Mouse (Mus musculus): ENCODE measurements around the gene Gls2.
A peak's percentile ranks its signal among the peaks of the same experiment; 100 is the strongest.
"Not testable (repeated sequence)": the region's sequence is repeated elsewhere in the genome, so short reads cannot be mapped to it uniquely, and the experiment has no call there.

The Gls2 gene

GRCm38 (mm10) chr10:128194024-128194550 lies at the start of gene Gls2:
TSS of gene Gls2 (plus strand) at chr10:128194457.
- DNase-seq (ENCODE audit: low spot score in 2 of 2) = peak; percentile 95 to 98

DNA sequence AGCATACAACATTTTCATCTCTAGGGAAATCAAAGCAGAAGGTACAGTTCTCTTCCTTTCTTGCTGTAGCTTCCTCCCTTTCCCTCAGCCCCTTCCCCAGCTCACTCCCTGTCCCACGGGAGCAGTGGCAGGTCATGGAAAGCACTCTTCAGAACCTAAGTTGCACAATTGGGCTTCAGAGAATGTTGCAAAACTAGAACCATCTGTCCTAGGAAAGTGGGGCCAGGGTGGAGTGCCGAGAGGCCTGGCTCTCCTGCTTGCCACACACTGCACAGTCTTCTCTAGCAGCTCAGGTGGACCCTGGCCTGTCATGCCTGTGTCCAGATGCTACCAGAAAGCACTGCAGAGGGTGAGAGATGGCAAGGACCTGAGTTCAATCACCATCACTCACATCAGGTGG lies 49.3 kb upstream of the Gls2 start:
- no peak for DNase-seq (ENCODE audit: low spot score in 2 of 2)

DNA sequence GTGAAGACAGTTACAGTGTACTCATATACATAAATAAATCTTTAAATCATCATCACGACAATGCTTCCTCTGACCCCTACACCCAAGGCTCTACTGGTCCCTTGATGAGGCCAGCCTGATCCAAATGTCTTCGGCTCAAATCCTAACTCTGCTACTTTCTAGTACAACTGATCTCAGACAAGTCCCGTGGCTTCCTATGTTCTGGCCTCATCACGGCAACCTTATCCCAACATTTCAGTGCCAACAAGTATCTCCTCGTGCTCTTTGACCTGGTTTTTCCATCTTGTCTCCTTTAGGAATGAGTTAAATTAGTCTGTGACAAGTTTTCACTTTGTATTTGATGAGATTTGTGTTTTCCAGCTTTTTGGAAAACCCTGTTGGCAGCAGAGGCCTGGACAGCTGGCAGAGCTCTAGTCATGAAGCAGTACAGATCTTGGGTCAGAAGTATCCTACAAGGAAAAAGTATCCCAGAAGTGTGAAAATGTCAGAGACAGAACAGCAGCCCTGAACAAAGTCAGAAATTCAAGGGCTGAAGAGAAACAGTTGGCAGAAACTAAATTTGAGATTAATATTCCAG lies 45.4 kb upstream of the Gls2 start:
- no peak for DNase-seq (ENCODE audit: low spot score in 2 of 2)

GRCm38 (mm10) chr10:128149592-128149991 lies 44.7 kb upstream of the Gls2 start:
- DNase-seq (ENCODE audit: low spot score in 2 of 2) = peak in 1 of 2 experiments; percentile 12

DNA sequence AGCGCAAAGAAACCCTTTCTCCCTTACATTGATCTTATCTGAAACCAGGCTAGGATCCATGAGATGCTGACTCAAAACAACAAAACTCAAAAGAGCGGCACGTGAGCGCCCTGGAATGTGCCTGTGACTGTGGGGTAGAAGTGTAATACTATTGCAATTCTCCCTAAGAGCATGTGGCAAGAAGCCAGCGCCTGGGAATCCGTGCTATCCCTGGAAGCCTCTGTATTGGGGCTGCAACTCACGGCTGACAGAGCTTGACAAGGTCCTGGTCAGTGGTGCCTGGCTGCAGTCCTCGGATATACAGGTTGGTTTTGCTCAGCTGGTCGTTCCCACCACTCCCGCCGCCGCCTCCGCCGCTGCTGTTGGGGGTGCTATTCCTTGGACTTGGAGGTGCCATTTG lies 43.3 kb upstream of the Gls2 start:
- DNase-seq (ENCODE audit: low spot score in 2 of 2) = no peak

GRCm38 (mm10) chr10:128153978-128154377 lies 40.3 kb upstream of the Gls2 start:
- no peak for DNase-seq (ENCODE audit: low spot score in 2 of 2)

- DNase-seq (ENCODE audit: low spot score in 2 of 2) = not testable (repeated sequence)
Observed at GRCm38 (mm10) chr10:128165726-128166125, 28.5 kb upstream of the Gls2 start.

GRCm38 (mm10) chr10:128167091-128167490 lies 27.2 kb upstream of the Gls2 start:
- DNase-seq (ENCODE audit: low spot score in 2 of 2) = no peak

- not testable (repeated sequence) for DNase-seq (ENCODE audit: low spot score in 2 of 2)
Observed at GRCm38 (mm10) chr10:128171348-128171747, 22.9 kb upstream of the Gls2 start.

- DNase-seq (ENCODE audit: low spot score in 2 of 2) = no peak
Observed at GRCm38 (mm10) chr10:128175302-128175701, 19.0 kb upstream of the Gls2 start.

GRCm38 (mm10) chr10:128175996-128176755 lies 18.1 kb upstream of the Gls2 start:
- DNase-seq (ENCODE audit: low spot score in 2 of 2) = peak in 1 of 2 experiments; percentile 36

GRCm38 (mm10) chr10:128177316-128177715 lies 16.9 kb upstream of the Gls2 start:
- no peak for DNase-seq (ENCODE audit: low spot score in 2 of 2)

DNA sequence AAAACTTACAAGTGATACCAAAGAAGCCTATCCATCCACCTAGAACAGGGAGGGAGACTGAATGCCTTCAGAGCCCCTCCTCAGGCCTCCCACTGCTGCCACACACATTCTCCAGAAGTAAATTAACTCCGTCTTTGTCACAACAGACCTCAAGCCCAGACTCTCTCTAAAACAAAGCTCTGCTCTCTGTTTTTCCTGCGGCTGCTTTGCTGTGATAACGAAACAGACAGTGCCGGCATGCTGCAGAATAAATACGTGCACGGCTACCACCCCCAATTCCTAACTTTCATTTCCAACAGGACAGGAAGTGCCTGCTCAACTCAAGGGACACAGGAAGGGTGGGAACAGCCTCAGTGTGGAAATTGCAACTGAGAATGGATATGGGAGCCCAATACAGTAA lies 14.3 kb upstream of the Gls2 start, which contains the start of gene Rbms2:
Gene Rbms2, minus strand, starts transcription at position 309 of the 400 bp plus-strand sequence.
- DNase-seq (ENCODE audit: low spot score in 2 of 2) = no peak

DNA sequence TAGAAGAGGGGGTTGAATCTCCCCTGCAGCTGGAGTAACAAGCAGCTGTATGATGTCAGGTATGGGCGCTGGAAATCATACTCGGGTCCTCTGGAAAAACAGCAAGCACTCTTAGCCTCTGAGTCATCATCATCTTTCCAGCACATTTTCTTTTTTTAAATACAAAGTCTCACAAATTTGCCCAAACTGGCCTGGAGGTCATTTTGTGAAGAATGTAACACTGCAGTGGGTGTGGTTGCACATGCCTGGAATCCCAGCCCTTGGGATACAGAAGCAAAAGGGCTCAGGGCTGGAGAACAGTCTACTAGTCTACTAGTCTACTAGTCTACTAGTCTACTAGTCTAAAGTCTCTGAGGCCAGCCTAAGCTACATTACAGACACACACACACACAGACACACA lies 10.0 kb upstream of the Gls2 start:
- DNase-seq (ENCODE audit: low spot score in 2 of 2) = no peak

- no peak for DNase-seq (ENCODE audit: low spot score in 2 of 2)
Observed at GRCm38 (mm10) chr10:128185277-128185940, 8.8 kb upstream of the Gls2 start.

DNA sequence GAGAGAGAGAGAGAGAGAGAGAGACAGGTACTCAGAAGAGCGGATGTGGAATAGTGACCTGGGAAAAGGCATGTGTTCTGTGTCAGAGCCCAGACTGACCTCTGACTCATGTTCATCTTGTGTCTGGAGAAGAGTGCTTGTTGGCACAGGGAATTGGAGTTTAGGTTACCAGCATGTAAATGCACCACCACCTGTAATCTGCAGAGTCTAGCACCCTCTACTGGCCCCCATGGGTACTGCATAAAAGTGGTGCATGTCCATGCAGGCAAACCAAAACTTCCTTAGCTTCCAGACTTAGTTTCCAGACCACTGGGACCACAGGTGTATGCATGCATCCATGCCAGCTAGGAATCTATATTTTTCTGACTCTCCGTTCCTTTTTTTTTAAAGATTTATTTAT lies 8.3 kb upstream of the Gls2 start:
- peak; percentile 55 to 79 for DNase-seq (ENCODE audit: low spot score in 2 of 2)

GRCm38 (mm10) chr10:128187181-128187605 lies 7.1 kb upstream of the Gls2 start:
- DNase-seq (ENCODE audit: low spot score in 2 of 2) = no peak

DNA sequence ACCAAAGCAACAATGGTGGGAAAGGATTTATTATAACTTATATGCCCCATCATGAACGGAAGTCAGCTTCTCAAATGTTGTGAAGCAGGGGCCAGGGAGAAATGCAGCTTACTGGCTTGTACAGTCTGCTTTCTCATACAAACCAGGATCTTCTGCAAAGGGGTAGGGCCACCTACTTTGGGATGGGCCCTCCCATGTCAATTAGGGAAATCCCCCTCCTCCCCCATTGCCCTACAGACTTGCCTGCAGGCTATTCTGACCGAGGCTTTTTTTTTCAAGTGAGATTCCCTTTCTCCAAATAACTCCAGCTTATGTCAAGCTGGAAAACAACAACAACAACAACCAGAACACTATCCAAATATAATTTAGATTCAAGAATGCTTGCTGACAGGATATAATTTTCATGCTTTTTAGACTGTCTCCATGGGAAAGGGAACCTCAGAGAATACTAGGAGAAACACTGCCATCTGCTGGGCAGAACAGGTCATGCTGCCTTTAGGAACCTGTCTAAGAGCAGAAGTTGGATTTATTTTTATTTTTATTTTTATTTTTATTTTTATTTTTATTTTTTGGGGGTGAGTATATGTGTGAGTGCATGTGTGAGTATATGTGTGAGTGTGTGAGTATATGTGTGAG lies 5.9 kb upstream of the Gls2 start:
- DNase-seq (ENCODE audit: low spot score in 2 of 2) = peak; percentile 58 to 70

DNA sequence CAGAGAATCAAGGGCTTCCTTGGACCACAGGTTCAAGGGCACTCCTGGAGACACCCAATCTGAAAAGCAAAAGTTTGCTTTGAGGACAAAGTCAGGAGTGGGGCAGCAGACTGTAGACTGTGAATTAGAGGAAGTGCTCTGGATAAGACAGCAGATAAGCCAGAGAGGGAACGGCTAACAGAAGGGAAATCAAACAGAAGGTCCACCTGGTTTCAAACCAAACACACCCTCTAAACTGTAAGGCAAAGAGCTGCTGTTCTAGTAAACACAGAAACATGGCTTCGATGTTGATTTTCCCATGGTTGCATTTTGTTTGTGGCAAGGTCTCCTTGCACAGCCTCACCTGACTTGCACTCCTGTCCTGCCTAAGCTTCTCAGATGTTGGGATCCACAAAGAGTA lies 2.8 kb upstream of the Gls2 start:
- DNase-seq (ENCODE audit: low spot score in 2 of 2) = no peak

DNA sequence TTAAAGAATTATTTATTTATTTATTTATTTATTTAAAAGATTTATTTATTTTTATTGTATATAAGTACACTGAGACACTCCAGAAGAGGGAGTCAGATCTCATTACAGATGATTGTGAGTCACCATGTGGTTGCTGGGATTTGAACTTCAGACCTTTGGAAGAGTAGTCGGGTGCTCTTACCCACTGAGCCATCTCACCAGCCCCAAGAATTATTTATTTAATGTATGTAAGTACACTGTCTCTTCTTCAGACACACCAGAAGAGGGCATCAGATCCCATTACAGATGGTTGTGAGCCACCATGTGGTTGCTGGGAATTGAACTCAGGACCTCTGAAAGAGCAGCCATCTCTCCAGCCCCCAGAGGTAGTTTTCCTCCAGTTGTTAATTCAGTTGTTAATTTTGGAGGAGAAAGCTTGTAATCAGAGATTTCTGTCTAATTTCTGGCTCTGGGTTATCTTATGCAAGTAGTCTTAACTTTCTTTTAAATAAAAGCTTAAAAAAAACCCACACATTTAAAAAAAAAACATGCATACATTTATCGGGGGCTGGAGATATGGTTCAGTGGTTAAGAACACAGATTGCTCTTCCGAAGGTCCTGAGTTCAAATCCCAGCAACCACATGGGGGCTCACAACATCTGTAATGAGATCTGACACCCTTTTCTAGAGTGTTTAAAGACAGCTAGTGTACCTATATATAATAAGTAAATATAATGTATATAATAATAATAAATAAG lies 2.1 kb upstream of the Gls2 start:
- DNase-seq (ENCODE audit: low spot score in 2 of 2) = not testable (repeated sequence)

GRCm38 (mm10) chr10:128193113-128193512 lies 1.1 kb upstream of the Gls2 start:
- DNase-seq (ENCODE audit: low spot score in 2 of 2) = no peak

All from cerebellum, postnatal 4 days (tissue).